Mouse (Mus musculus): Measurements from ENCODE around the gene Ttc21a.

The Ttc21a gene

GRCm38 (mm10) chr9:119939646-119940045, 2.2 kb downstream of the Ttc21a start:
- DNase-seq (ENCODE audit: low read depth in 1 of 2, low spot score in 2 of 2) = no peak

- no peak for DNase-seq (ENCODE audit: low read depth in 1 of 2, low spot score in 2 of 2)
Measured at GRCm38 (mm10) chr9:119941407-119941806, 4.0 kb downstream of the Ttc21a start.

GRCm38 (mm10) chr9:119941861-119942260, 4.5 kb downstream of the Ttc21a start:
- DNase-seq (ENCODE audit: low read depth in 1 of 2, low spot score in 2 of 2) = no peak

GRCm38 (mm10) chr9:119943326-119943725, 5.9 kb downstream of the Ttc21a start:
- DNase-seq (ENCODE audit: low read depth in 1 of 2, low spot score in 2 of 2) = no peak

GRCm38 (mm10) chr9:119945173-119945900, 7.9 kb downstream of the Ttc21a start:
- no peak for DNase-seq (ENCODE audit: low read depth in 1 of 2, low spot score in 2 of 2)

- DNase-seq (ENCODE audit: low read depth in 1 of 2, low spot score in 2 of 2) = no peak
Measured at GRCm38 (mm10) chr9:119948804-119949203, 11.4 kb downstream of the Ttc21a start.

GRCm38 (mm10) chr9:119950434-119950833, 13.0 kb downstream of the Ttc21a start:
- no peak for DNase-seq (ENCODE audit: low read depth in 1 of 2, low spot score in 2 of 2)

GRCm38 (mm10) chr9:119951388-119951787, 14.0 kb downstream of the Ttc21a start:
- no peak for DNase-seq (ENCODE audit: low read depth in 1 of 2, low spot score in 2 of 2)

GRCm38 (mm10) chr9:119958835-119959234, 21.4 kb downstream of the Ttc21a start:
- no peak for DNase-seq (ENCODE audit: low read depth in 1 of 2, low spot score in 2 of 2)

GRCm38 (mm10) chr9:119962216-119962615, 24.8 kb downstream of the Ttc21a start:
- DNase-seq (ENCODE audit: low read depth in 1 of 2, low spot score in 2 of 2) = no peak

GRCm38 (mm10) chr9:119962987-119963667, 25.7 kb downstream of the Ttc21a start:
- DNase-seq (ENCODE audit: low read depth in 1 of 2, low spot score in 2 of 2) = no peak

- DNase-seq (ENCODE audit: low read depth in 1 of 2, low spot score in 2 of 2) = no peak
Measured at GRCm38 (mm10) chr9:119964206-119964605, 26.8 kb downstream of the Ttc21a start.

GRCm38 (mm10) chr9:119965186-119965585, 27.8 kb downstream of the Ttc21a start:
- no peak for DNase-seq (ENCODE audit: low read depth in 1 of 2, low spot score in 2 of 2)

GRCm38 (mm10) chr9:119966221-119966910, 29.0 kb downstream of the Ttc21a start:
- no peak for DNase-seq (ENCODE audit: low read depth in 1 of 2, low spot score in 2 of 2)

- DNase-seq (ENCODE audit: low read depth in 1 of 2, low spot score in 2 of 2) = no peak
Measured at GRCm38 (mm10) chr9:119969811-119970210, 32.4 kb downstream of the Ttc21a start.

GRCm38 (mm10) chr9:119970221-119970620, 32.8 kb downstream of the Ttc21a start:
- no peak for DNase-seq (ENCODE audit: low read depth in 1 of 2, low spot score in 2 of 2)

GRCm38 (mm10) chr9:119970763-119971656, 33.6 kb downstream of the Ttc21a start:
- no peak for DNase-seq (ENCODE audit: low read depth in 1 of 2, low spot score in 2 of 2)

- DNase-seq (ENCODE audit: low read depth in 1 of 2, low spot score in 2 of 2) = no peak
Measured at GRCm38 (mm10) chr9:119972166-119972565, 34.8 kb downstream of the Ttc21a start.

- no peak for DNase-seq (ENCODE audit: low read depth in 1 of 2, low spot score in 2 of 2)
Measured at GRCm38 (mm10) chr9:119972582-119972981, 35.2 kb downstream of the Ttc21a start.

- DNase-seq (ENCODE audit: low read depth in 1 of 2, low spot score in 2 of 2) = no peak
Measured at GRCm38 (mm10) chr9:119973281-119973680, 35.9 kb downstream of the Ttc21a start.

All from monocyte, adult 2 months (primary cell).